Mouse (Mus musculus) heart, adult 2 months (tissue): Measurements from ENCODE around the gene Nmnat2. TPM values are rescaled to one million over a fixed set of nuclear protein-coding genes. Genes with fewer than 3 reads are reported as not detected.

ENCODE experiments used
- DNase-seq, 2 experiments: peaks; one replicate each; pipeline ENCODE4 v3.0.0; 2021
- H3K27ac ChIP-seq: fragments of 200-600 bp; 2 replicates; pipeline ENCODE4 v1.8.1; 2022
- H3K27me3 ChIP-seq: fragments of 200-500 bp; 2 replicates; pipeline ENCODE4 v1.6.1; 2012; ENCODE audit warnings: mild to moderate bottlenecking, low read length, inconsistent platforms, mixed read lengths; ENCODE audit not compliant: control insufficient read depth, insufficient read depth
- H3K36me3 ChIP-seq: fragments of 200-500 bp; 2 replicates; pipeline ENCODE4 v1.6.1; 2012; ENCODE audit warnings: low read length, inconsistent platforms; ENCODE audit not compliant: control insufficient read depth, insufficient read depth
- H3K4me1 ChIP-seq: fragments of 200-500 bp; 2 replicates; pipeline ENCODE4 v1.6.1; 2011; ENCODE audit warnings: low read length; ENCODE audit not compliant: control insufficient read depth, insufficient read depth
- H3K4me3 ChIP-seq: fragments of 200-600 bp; 2 replicates; pipeline ENCODE4 v1.8.1; 2022
- H3K79me2 ChIP-seq: fragments of 200-500 bp; replicated peaks from 2 replicates; pipeline ENCODE4 v1.6.1; 2012; ENCODE audit warnings: mild to moderate bottlenecking, inconsistent platforms, low read length, moderate library complexity, mixed read lengths; ENCODE audit not compliant: control insufficient read depth, insufficient read depth
- H3K9ac ChIP-seq: fragments of 200-500 bp; 2 replicates; pipeline ENCODE4 v1.6.1; 2012; ENCODE audit warnings: low read depth, mild to moderate bottlenecking, control low read depth, inconsistent platforms, low read length, mixed read lengths
- CTCF ChIP-seq: fragments of 200-600 bp; IDR thresholded peaks from 2 replicates; pipeline ENCODE4 v1.8.1; 2022; ENCODE audit warnings: antibody characterized with exemption, mild to moderate bottlenecking, moderate library complexity
- EP300 ChIP-seq: fragments of 200-500 bp; IDR thresholded peaks from 2 replicates; pipeline ENCODE4 v1.6.1; 2011; ENCODE audit warnings: low read depth, low read length, control low read depth; ENCODE audit not compliant: insufficient read depth
- POLR2A ChIP-seq: fragments of 200-500 bp; IDR thresholded peaks from 2 replicates; pipeline ENCODE4 v1.6.1; 2011; ENCODE audit warnings: mild to moderate bottlenecking, low read depth, low read length, control low read depth; ENCODE audit not compliant: insufficient read depth
- WGBS: fragments of 180-500 bp; shearing (Covaris S2); methylation state at CpG from one replicate; pipeline ENCODE4 v1.1.7; 2018; 5-methylcytosine and 5-hydroxymethylcytosine counted together
- intact Hi-C: fragments of 180-260 bp; cut with DNase I; formaldehyde crosslinking; loops from one replicate; pipeline ENCODE4 v1.15.1; 2025
- long read RNA-seq: library from polyadenylated mRNA; stranded (forward); transcript quantifications from one replicate; pipeline ENCODE4 v2.0.0, GENCODE M21; 2021
- polyA plus RNA-seq: library from polyadenylated mRNA; depleted of rRNA; stranded (reverse); fragments of >200 nt; gene quantifications from 2 replicates; pipeline ENCODE4 v1.2.3, GENCODE M21; 2012; rRNA removed
- total RNA-seq, 2 experiments: library from RNA; stranded (reverse); gene quantifications; 2 replicates each; pipeline ENCODE4 v1.2.3; 2021

Nmnat2 gene
- total RNA-seq (under 1 TPM; 0.66 to 0.89 TPM), polyA plus RNA-seq (0.29 and 0.61 TPM in 2 replicates)
- long read RNA-seq, partial matches to known transcripts = 0 of 1 reads
- long read RNA-seq, other reads (novel, unspliced or antisense) = 1 of 1 reads

DNA sequence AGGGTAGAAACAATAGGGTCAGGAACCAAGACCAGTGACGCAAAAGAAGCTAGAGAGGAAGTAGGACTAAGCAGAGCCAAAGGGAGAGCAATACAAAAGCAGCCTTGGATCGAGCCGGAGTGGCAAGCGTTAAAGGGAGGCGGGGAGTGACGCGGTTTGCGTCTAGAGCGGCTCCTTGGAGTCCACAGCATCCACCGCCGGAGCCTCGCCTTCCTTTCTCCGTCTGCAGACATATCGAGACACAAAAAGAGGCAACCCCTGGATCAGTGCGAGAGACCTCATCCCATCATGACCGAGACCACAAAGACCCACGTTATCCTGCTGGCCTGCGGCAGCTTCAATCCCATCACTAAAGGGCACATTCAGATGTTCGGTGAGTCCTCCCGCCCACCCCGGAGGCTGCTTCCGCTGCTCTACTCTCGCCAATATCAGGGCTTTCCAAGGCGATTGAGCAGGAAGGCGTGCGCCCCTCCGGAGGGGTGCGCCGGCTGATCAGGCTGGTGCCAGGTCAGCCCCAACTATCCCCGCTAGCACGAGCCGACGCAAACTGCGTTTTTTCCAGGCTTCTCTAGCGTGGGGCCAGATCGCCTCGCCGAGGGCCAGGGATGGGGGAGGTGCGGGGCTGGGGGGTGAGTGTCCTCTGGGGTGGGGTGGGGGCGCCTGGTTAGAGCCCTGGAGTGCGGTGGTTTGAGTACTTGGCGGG, at the start of gene Nmnat2:
Gene Nmnat2, plus strand, starts transcription at position 173 of the 703 bp plus-strand sequence.
- peaks cover 5% of the 10 kb centered on the region; the same call in 1 of the 2 replicates for H3K4me1 ChIP-seq
- TF ChIP-seq EP300 (no peak), POLR2A (no peak), CTCF (no peak)
- no peaks in the 10 kb centered on the region for H3K36me3 ChIP-seq
- H3K9ac ChIP-seq = no peak within 1 kb of the TSS
- no peaks in the 10 kb centered on the region for H3K79me2 ChIP-seq
- peak within 1 kb of the TSS; percentile 30; the same call in 1 of the 2 replicates for H3K4me3 ChIP-seq
- peak; percentile 14 to 22 for DNase-seq
- H3K27ac ChIP-seq = no peak within 1 kb of the TSS
- intact Hi-C loops = no loop called here
- peaks cover 8% of the 10 kb centered on the region for H3K27me3 ChIP-seq
- under 1% methylated on average over 42 of the region's 42 CpGs for WGBS

DNA sequence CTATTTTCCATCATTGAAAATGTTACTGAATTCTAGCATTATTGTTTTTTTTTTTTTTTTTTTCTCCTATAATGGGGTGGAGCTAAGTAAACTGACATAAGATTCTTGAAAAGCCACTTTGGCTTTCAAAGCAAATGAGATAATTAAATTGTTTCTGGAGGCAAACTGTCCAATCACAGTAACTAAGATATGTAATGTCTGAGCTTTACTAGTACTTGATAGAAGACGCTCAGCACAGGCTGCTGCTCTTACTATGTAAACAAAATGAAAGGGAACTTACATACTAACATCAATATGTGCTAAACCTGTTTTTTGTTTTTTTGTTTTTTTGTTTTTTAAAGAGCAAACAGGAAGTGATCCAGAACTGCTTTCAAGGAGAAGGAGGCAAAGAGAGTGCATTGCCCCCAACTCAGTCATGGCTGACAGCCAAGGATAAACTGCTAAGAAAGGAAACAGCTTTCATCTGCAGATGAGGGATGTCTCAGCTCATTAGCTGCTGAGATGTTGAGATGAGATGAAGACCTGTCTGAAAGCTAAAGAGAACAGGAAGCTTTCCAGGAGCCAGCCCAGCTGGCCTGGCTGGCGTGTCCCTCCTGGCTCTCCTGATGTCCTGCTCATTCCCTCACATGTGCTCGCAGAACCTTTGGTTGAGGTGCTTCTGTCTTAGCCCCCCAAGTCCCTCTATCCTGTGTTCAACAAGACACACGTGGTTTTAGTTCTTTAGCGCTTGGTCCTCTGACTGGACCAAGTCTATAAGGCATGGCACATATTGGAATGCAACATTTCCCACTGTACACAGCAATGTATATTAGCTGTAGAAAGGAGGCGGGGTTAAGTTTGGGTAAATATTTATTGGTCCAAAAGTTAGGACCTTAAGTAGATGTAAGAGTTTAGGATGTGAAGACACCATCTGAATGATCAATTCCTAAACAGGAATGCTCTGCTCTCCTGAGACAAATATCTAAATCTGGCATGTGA, 41.0 kb upstream of the Nmnat2 start:
- Histone ChIP-seq H3K27ac (no peak overlapping the region), H3K4me1 (no peaks in the 10 kb centered on the region)

DNA sequence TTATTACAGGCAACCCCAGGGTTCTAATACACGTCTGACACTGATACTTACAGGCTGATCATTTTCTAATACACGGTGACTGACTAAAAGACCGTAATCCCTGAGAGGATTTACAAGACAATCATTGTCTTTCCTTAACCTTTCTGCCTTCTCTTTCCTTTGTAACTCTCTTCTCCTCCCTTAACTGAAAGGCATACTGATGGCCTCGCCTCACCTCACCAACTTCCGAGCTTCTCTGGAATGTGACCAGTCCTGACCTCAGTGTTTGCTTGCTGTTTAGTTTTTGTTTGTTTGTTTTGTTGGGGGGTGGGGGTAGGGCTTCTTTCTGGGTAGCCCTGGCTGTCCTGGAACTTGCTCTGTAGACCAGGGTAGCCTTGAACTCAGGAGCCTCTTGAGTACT, 39.0 kb upstream of the Nmnat2 start:
- Histone ChIP-seq H3K9ac (no peak overlapping the region), H3K4me1 (no peaks in the 10 kb centered on the region), H3K27ac (no peak overlapping the region), H3K36me3 (no peaks in the 10 kb centered on the region), H3K79me2 (no peaks in the 10 kb centered on the region), H3K4me3 (no peak overlapping the region), H3K27me3 (no peaks in the 10 kb centered on the region)
- no peak for DNase-seq
- WGBS = 66% methylated on average over 5 of the region's 5 CpGs
- TF ChIP-seq EP300 (no peak), POLR2A (no peak), CTCF (no peak)
- intact Hi-C loops = no loop called here

More for the DNA sequence above, 41.0 kb upstream of the Nmnat2 start:
- no peak for DNase-seq
- TF ChIP-seq POLR2A (no peak), EP300 (no peak), CTCF (no peak)
- no peaks in the 10 kb centered on the region for H3K27me3 ChIP-seq
- no peak overlapping the region for H3K9ac ChIP-seq
- intact Hi-C loops = no loop called here
- H3K4me3 ChIP-seq = no peak overlapping the region
- 56% methylated on average over 6 of the region's 6 CpGs for WGBS
- no peaks in the 10 kb centered on the region for H3K79me2 ChIP-seq
- no peaks in the 10 kb centered on the region for H3K36me3 ChIP-seq

DNA sequence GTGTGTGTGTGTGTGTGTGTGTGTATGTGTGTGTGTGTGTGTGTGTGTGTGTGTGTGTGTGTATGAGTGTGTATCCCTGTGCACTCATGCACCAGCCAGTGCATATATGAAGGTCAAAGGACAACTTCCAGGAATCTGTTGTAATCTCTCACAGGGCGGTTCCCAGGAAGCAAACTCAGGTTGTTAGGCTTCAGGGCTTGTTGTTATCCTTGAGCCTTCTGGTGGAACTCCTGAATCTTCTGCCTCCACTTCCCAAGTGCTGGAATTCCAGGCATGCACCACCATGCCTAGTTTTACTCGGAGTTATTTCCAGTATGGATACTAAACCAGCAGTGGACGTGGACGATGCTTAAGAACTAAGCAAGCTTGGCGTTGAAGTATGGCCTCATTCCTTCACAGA, 37.9 kb upstream of the Nmnat2 start:
- Histone ChIP-seq H3K79me2 (no peaks in the 10 kb centered on the region), H3K27me3 (no peaks in the 10 kb centered on the region), H3K9ac (no peak overlapping the region), H3K4me3 (no peak overlapping the region), H3K36me3 (no peaks in the 10 kb centered on the region), H3K27ac (no peak overlapping the region), H3K4me1 (no peaks in the 10 kb centered on the region)
- WGBS = 78% methylated on average over 5 of the region's 5 CpGs
- TF ChIP-seq POLR2A (no peak), CTCF (no peak), EP300 (no peak)
- intact Hi-C loops = no loop called here
- DNase-seq = no peak

DNA sequence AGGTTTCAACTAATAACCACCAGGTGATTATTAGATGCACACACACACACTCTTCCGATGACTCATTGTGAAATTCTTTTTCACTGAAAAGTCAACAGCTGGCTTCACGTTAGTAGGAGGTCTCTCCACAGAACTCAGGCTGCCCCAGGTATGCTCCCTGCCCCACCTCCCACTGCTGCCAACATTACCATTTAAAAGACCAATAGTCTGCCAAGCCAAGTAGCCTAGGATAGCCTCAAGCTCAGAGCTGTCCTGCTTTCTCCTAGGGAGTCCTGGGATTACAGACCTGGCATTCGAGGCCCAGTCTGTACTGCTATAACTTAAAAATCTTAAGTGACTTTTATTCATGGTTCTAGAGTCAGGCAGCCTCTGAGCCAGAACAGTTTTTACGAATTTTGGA, 37.2 kb upstream of the Nmnat2 start:
- H3K9ac ChIP-seq = no peak overlapping the region
- no peak for DNase-seq
- no peak overlapping the region for H3K4me3 ChIP-seq
- no peak overlapping the region for H3K27ac ChIP-seq
- 73% methylated on average over 4 of the region's 4 CpGs for WGBS
- no peaks in the 10 kb centered on the region for H3K79me2 ChIP-seq
- TF ChIP-seq EP300 = no peak
- no peak for TF ChIP-seq POLR2A
- TF ChIP-seq CTCF = no peak
- no peaks in the 10 kb centered on the region for H3K36me3 ChIP-seq
- H3K4me1 ChIP-seq = no peaks in the 10 kb centered on the region
- intact Hi-C loops = no loop called here
- no peaks in the 10 kb centered on the region for H3K27me3 ChIP-seq

DNA sequence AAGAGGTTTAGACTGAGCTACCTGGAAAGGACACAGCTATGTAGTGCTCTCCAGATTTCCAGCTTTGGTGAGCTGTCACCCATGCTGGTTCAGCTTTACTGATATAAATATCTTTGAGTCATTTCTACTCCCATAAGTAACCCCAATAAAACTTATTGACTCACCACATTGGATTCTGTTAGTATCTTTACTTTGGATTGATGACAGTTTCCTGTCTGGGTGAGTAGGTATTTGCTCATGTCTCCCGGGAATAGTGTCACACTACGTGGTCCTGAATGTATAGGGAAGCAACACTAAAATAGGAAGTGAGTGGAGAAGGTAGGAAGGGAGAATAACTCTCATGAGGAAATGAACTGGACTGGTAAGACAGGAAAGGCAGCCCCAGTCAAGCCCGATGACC, 33.0 kb upstream of the Nmnat2 start:
- intact Hi-C loops = no loop called here
- Histone ChIP-seq H3K79me2 (no peaks in the 10 kb centered on the region), H3K36me3 (no peaks in the 10 kb centered on the region), H3K9ac (no peak overlapping the region), H3K27me3 (no peaks in the 10 kb centered on the region), H3K4me1 (no peaks in the 10 kb centered on the region), H3K27ac (no peak overlapping the region), H3K4me3 (no peak overlapping the region)
- no peak for TF ChIP-seq EP300
- no peak for DNase-seq
- WGBS = 51% methylated on average over 3 of the region's 3 CpGs
